Mouse (Mus musculus): ENCODE data around the gene Fbxo24. TPM values are rescaled to one million over a fixed set of nuclear protein-coding genes. Genes with fewer than 3 reads are reported as not detected.

The Fbxo24 gene
- total and polyA plus RNA-seq, 3 experiments = 0.13 to 0.24 TPM; not detected in 1

DNA sequence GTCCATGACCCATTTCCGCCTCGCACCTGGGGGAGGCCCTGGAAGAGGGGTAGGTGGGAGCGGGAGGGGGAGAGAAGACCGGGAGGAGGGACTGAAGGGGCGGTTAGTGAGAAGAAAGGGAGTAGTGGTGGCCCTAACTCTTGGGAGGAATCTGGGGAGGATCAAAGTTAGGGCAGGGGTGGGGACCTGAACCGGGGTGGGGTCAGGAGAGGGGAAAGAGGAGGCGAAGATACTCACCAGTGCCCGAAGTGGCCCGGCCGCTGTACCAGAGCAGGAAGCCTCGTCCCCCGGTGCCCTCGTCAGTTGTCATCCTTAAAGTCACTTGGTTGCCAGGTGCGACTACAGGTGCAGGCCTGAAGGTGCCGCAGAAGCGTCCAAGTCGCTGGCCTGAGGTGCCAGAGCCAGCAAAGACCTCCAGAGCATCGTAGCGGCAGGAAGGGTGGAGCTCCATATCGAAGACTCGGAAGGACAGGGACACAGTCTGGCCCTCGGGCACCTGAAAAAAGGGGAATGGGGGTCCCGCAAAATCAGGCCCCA, 20.1 kb downstream of the Fbxo24 start:
- no peaks in the 10 kb centered on the region for H3K27me3 ChIP-seq (replicated peaks)
- H3K9ac ChIP-seq (ENCODE audit: insufficient read depth, low read depth) = no peak overlapping the region
- H3K9me3 ChIP-seq (replicated peaks; ENCODE audit: low read length) = no peaks in the 10 kb centered on the region
- peaks cover 0 to 23% of the 10 kb centered on the region in 2 experiments; a peak in 2 of 4 replicates for H3K4me1 ChIP-seq (ENCODE audit: control insufficient read depth in 1 of 2, insufficient read depth in 2 of 2)
- in situ Hi-C loops (cut with MboI; ENCODE audit: low pct_ligation_motif_present, low pct_unique_long_range_greater_than_20kb, low sequenced_read_pairs) = no loop called here
- no peak overlapping the region for H3K27ac ChIP-seq (ENCODE audit: insufficient read depth, low read depth)
- no peak for TF ChIP-seq MEF2A (IDR thresholded peaks at IDR 0.05; ENCODE audit: borderline replicate concordance, low read depth, low read length)
- TF ChIP-seq IRF4 (IDR thresholded peaks at IDR 0.05; ENCODE audit: low read depth, low read length) = no peak
- no peak for TF ChIP-seq HCFC1 (IDR thresholded peaks at IDR 0.05; ENCODE audit: low read depth, low read length)
- no peak overlapping the region for H3K4me3 ChIP-seq (replicated peaks in 1 of 3; ENCODE audit: low read depth in 2 of 3, low read length in 2 of 3, poor library complexity in 1 of 3)
- dilution Hi-C loops (cut with MboI; ENCODE audit: extremely low pct_ligation_motif_present, extremely low pct_unique_long_range_greater_than_20kb, low sequenced_read_pairs) = no loop called here
- no peaks in the 10 kb centered on the region; the same call in 1 of the 2 replicates for H3K79me2 ChIP-seq (replicated peaks; ENCODE audit: control insufficient read depth, extremely low read depth, insufficient read depth, poor library complexity, severe bottlenecking)
- peaks cover 0 to 38% of the 10 kb centered on the region in 2 experiments for H3K36me3 ChIP-seq (replicated peaks in 1 of 2; ENCODE audit: control insufficient read depth in 1 of 2, insufficient read depth in 1 of 2, low read length in 1 of 2)
- no peak for DNase-seq (ENCODE audit: extremely low read depth)
- H3K4me2 ChIP-seq (ENCODE audit: insufficient read depth, low read depth, poor library complexity, severe bottlenecking) = no peak overlapping the region

DNA sequence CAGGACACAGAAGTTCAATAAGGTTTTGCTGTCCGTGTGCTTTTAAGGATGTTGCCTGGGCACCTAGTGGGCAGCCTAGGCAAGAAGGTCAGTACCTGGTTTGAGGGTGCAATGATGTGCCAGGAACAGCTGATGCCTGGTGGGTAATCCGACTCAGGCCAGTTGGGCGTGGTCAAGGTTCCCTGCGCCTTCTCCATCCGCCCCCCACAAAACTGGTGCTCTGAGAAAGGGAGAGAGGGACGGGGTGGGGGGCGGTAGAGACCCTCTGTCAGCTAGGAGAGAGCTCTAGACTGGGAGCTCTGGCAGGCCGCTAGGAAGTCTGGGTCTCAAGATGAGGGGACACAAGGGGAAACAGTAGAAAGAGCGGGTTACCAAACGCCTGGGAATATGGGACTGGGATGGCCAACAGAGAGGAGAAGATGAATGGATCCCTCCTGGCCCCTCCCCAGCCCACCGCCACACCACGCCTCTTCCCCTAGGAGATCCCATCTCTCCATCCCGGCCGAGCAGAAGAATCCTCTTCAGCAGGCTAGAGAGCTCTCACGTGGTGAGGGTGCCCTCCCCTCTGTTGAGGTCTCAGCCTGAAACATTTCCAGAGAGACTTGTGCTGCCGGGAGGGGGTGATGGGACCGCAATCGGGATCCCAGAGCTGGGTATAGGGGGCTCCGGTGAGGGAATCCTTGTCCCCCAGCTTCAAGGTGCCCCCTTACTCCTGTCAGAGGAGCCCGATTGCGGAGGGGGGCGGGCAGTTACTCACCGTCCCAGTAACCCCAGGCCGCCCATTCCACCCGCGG, 20.7 kb downstream of the Fbxo24 start:
- no peak for TF ChIP-seq NRF1 (IDR thresholded peaks at IDR 0.05; ENCODE audit: low read depth, low read length)
- TF ChIP-seq ZKSCAN1 (IDR thresholded peaks at IDR 0.05; ENCODE audit: borderline replicate concordance, low read depth, low read length) = no peak
- TF ChIP-seq USF1 (IDR thresholded peaks at IDR 0.05; ENCODE audit: low read depth, low read length) = no peak
- no peak for TF ChIP-seq EP300 (IDR thresholded peaks at IDR 0.05; ENCODE audit: low read length)
- no peak for TF ChIP-seq TCF12 (IDR thresholded peaks at IDR 0.05; ENCODE audit: low read depth, low read length)
- no peak for TF ChIP-seq ZC3H11A (IDR thresholded peaks at IDR 0.05; ENCODE audit: low read depth, low read length)
- no peak for TF ChIP-seq RAD21 (IDR thresholded peaks at IDR 0.05; ENCODE audit: low read depth, low read length)
- TF ChIP-seq UBTF (IDR thresholded peaks at IDR 0.05; ENCODE audit: low read depth, low read length) = no peak
- no peak for TF ChIP-seq KAT2A (IDR thresholded peaks at IDR 0.05; ENCODE audit: insufficient replicate concordance, low read length)
- TF ChIP-seq JUN (IDR thresholded peaks at IDR 0.05; ENCODE audit: insufficient read depth, low read depth, low read length) = no peak
- TF ChIP-seq RCOR1 (conservative IDR thresholded peaks at IDR 0.05; ENCODE audit: low read depth, low read length) = no peak
- no peak for TF ChIP-seq IRF4 (IDR thresholded peaks at IDR 0.05; ENCODE audit: low read depth, low read length)
- no peak for TF ChIP-seq MEF2A (IDR thresholded peaks at IDR 0.05; ENCODE audit: borderline replicate concordance, low read depth, low read length)
- no peak for TF ChIP-seq ZMIZ1 (IDR thresholded peaks at IDR 0.05; ENCODE audit: low read depth, low read length)
- no peak for TF ChIP-seq PAX5 (IDR thresholded peaks at IDR 0.05; ENCODE audit: low read length)
- no peak for TF ChIP-seq NELFE (IDR thresholded peaks at IDR 0.05; ENCODE audit: low read depth, low read length)
- Histone ChIP-seq H3K4me3 (replicated peaks in 1 of 3; ENCODE audit: low read depth in 2 of 3, low read length in 2 of 3, poor library complexity in 1 of 3) (no peak overlapping the region), H3K9ac (ENCODE audit: insufficient read depth, low read depth) (no peak overlapping the region), H3K36me3 (replicated peaks in 1 of 2; ENCODE audit: control insufficient read depth in 1 of 2, insufficient read depth in 1 of 2, low read length in 1 of 2) (peaks cover 0 to 38% of the 10 kb centered on the region in 2 experiments), H3K4me1 (ENCODE audit: control insufficient read depth in 1 of 2, insufficient read depth in 2 of 2) (peaks cover 0 to 30% of the 10 kb centered on the region in 2 experiments; a peak in 2 of 4 replicates), H3K9me3 (replicated peaks; ENCODE audit: low read length) (no peaks in the 10 kb centered on the region), H3K79me2 (replicated peaks; ENCODE audit: control insufficient read depth, extremely low read depth, insufficient read depth, poor library complexity, severe bottlenecking) (peaks cover 3% of the 10 kb centered on the region; the same call in 1 of the 2 replicates), H3K27me3 (replicated peaks) (no peaks in the 10 kb centered on the region), H3K4me2 (ENCODE audit: insufficient read depth, low read depth, poor library complexity, severe bottlenecking) (no peak overlapping the region), H3K27ac (ENCODE audit: insufficient read depth, low read depth) (no peak overlapping the region)
- in situ Hi-C loops (cut with MboI; ENCODE audit: low pct_ligation_motif_present, low pct_unique_long_range_greater_than_20kb, low sequenced_read_pairs) (no loop called here), dilution Hi-C loops (cut with MboI; ENCODE audit: extremely low pct_ligation_motif_present, extremely low pct_unique_long_range_greater_than_20kb, low sequenced_read_pairs) (no loop called here)
- DNase-seq (ENCODE audit: extremely low read depth) = no peak

All from CH12.LX (cell line).